Mouse (Mus musculus): Measurements from ENCODE around the gene Lhfpl4.

GRCm38 (mm10) chr6:113120806-113121205, 74.4 kb downstream of the Lhfpl4 start:
- TF ChIP-seq CTCF (IDR thresholded peaks at IDR 0.05; ENCODE audit: extremely low read depth, insufficient read length, insufficient replicate concordance, low read depth, low read length) (no peak), POLR2A (IDR thresholded peaks at IDR 0.05; ENCODE audit: low read depth, low read length) (no peak)

All from small intestine, adult 2 months (tissue).